Mouse (Mus musculus) embryonic facial prominence, embryonic 13.5 days (tissue): ENCODE measurements around the gene Sypl. TPM values are rescaled to one million over a fixed set of nuclear protein-coding genes. Genes with fewer than 3 reads are reported as not detected.

Experiments used
- ATAC-seq: fragments of 200-750 bp; cut with Nextera tagmentation; 2 replicates; pipeline ENCODE4 v1.8.0; 2017; ENCODE audit warnings: low read depth; ENCODE audit not compliant: insufficient number of reproducible peaks, insufficient read depth, low FRiP score, low TSS enrichment
- H3K27ac ChIP-seq: fragments of 300-500 bp; sonication (generic); 2 replicates; pipeline ENCODE4 v1.5.1; 2015; ENCODE audit warnings: moderate library complexity, mild to moderate bottlenecking, inconsistent platforms
- H3K27me3 ChIP-seq: fragments of 300-500 bp; sonication (generic); 2 replicates; pipeline ENCODE4 v1.6.1; 2015; ENCODE audit warnings: mild to moderate bottlenecking, inconsistent platforms
- H3K36me3 ChIP-seq: fragments of 300-500 bp; sonication (generic); 2 replicates; pipeline ENCODE4 v1.6.1; 2015; ENCODE audit warnings: mild to moderate bottlenecking, inconsistent platforms
- H3K4me1 ChIP-seq: fragments of 300-500 bp; sonication (generic); 2 replicates; pipeline ENCODE4 v1.6.1; 2015; ENCODE audit warnings: inconsistent platforms
- H3K4me2 ChIP-seq: fragments of 300-500 bp; sonication (generic); 2 replicates; pipeline ENCODE4 v1.6.1; 2015; ENCODE audit warnings: moderate library complexity, mild to moderate bottlenecking, inconsistent platforms
- H3K4me3 ChIP-seq: fragments of 300-500 bp; sonication (generic); 2 replicates; pipeline ENCODE4 v1.5.1; 2015; ENCODE audit warnings: mild to moderate bottlenecking, inconsistent platforms
- H3K9ac ChIP-seq: fragments of 300-500 bp; sonication (generic); 2 replicates; pipeline ENCODE4 v1.6.1; 2015; ENCODE audit warnings: mild to moderate bottlenecking, inconsistent platforms
- H3K9me3 ChIP-seq: fragments of 300-500 bp; sonication (generic); 2 replicates; pipeline ENCODE4 v1.6.1; 2016; ENCODE audit warnings: inconsistent platforms
- WGBS: fragments of 180-500 bp; shearing (Covaris S2); methylation state at CpG from one replicate; pipeline ENCODE4 v1.1.7; 2015; ENCODE audit warnings: mixed read lengths; 5-methylcytosine and 5-hydroxymethylcytosine counted together
- polyA plus RNA-seq: library from polyadenylated mRNA; unstranded; fragments of >200 nt; fragmentation: Nextera tagmentation; extraction: Ambion mirVana; gene quantifications from 2 replicates; pipeline ENCODE4 v1.2.1, GENCODE M21; 2015

The Sypl gene
- polyA plus RNA-seq, 1 experiment from 2014 or later, result 78.6 TPM

GRCm38 (mm10) chr12:33008305-33009110, 54.8 kb downstream of the Sypl start:
- peak; percentile 57; the same call in 1 of the 2 replicates for ATAC-seq
- H3K27ac ChIP-seq, result peak overlapping the region; percentile 62
- 25% methylated on average over 7 of the region's 7 CpGs for WGBS

GRCm38 (mm10) chr12:33009206-33009966, 55.7 kb downstream of the Sypl start:
- 37% methylated on average over 6 of the region's 6 CpGs for WGBS
- peak; percentile 57; the same call in 1 of the 2 replicates for ATAC-seq
- H3K27ac ChIP-seq, result peak overlapping the region; percentile 41
- peaks cover 5% of the 10 kb centered on the region for H3K9me3 ChIP-seq
- no peaks in the 10 kb centered on the region for H3K27me3 ChIP-seq
- H3K9ac ChIP-seq, result no peak overlapping the region
- H3K4me2 ChIP-seq, result no peak overlapping the region
- peaks cover 27% of the 10 kb centered on the region for H3K4me1 ChIP-seq
- H3K4me3 ChIP-seq, result no peak overlapping the region
- no peaks in the 10 kb centered on the region for H3K36me3 ChIP-seq

More at GRCm38 (mm10) chr12:33008305-33009110, 54.8 kb downstream of the Sypl start:
- Histone ChIP-seq H3K4me2 (peak overlapping the region; percentile 5; the same call in 1 of the 2 replicates), H3K4me3 (no peak overlapping the region), H3K9me3 (peaks cover 5% of the 10 kb centered on the region), H3K36me3 (no peaks in the 10 kb centered on the region), H3K4me1 (peaks cover 27% of the 10 kb centered on the region), H3K9ac (0 out of 2 replicates have a peak overlapping the region, but pooled peaks have one; percentile 8), H3K27me3 (no peaks in the 10 kb centered on the region)

GRCm38 (mm10) chr12:33010026-33010425, 56.3 kb downstream of the Sypl start:
- H3K36me3 ChIP-seq, result no peaks in the 10 kb centered on the region
- H3K9ac ChIP-seq, result no peak overlapping the region
- no peaks in the 10 kb centered on the region for H3K27me3 ChIP-seq
- ATAC-seq, result no peak
- no peak overlapping the region for H3K4me3 ChIP-seq
- H3K27ac ChIP-seq, result peak overlapping the region; percentile 41
- WGBS, result 40% methylated on average over 3 of the region's 3 CpGs
- peaks cover 27% of the 10 kb centered on the region for H3K4me1 ChIP-seq
- no peak overlapping the region for H3K4me2 ChIP-seq
- peaks cover 5% of the 10 kb centered on the region for H3K9me3 ChIP-seq

GRCm38 (mm10) chr12:33014050-33014796, 60.5 kb downstream of the Sypl start:
- Histone ChIP-seq H3K4me3 (no peak overlapping the region), H3K36me3 (no peaks in the 10 kb centered on the region), H3K27ac (no peak overlapping the region), H3K4me1 (peaks cover 27% of the 10 kb centered on the region), H3K27me3 (no peaks in the 10 kb centered on the region), H3K4me2 (no peak overlapping the region), H3K9ac (no peak overlapping the region), H3K9me3 (peaks cover 5% of the 10 kb centered on the region)
- WGBS, result 66% methylated on average over 7 of the region's 7 CpGs
- no peak for ATAC-seq

- no peak overlapping the region for H3K4me2 ChIP-seq
- no peak overlapping the region for H3K4me3 ChIP-seq
- peaks cover 23% of the 10 kb centered on the region for H3K4me1 ChIP-seq
- no peak overlapping the region for H3K27ac ChIP-seq
- no peak for ATAC-seq
- WGBS, result 91% methylated on average over 1 of the region's 1 CpGs
- H3K9me3 ChIP-seq, result peaks cover 5% of the 10 kb centered on the region
- H3K36me3 ChIP-seq, result no peaks in the 10 kb centered on the region
- no peak overlapping the region for H3K9ac ChIP-seq
- no peaks in the 10 kb centered on the region for H3K27me3 ChIP-seq
Observed at GRCm38 (mm10) chr12:33015103-33015502, 61.4 kb downstream of the Sypl start.

GRCm38 (mm10) chr12:33016824-33017705, 63.4 kb downstream of the Sypl start:
- Histone ChIP-seq H3K4me2 (no peak overlapping the region), H3K9ac (no peak overlapping the region), H3K9me3 (no peaks in the 10 kb centered on the region), H3K36me3 (no peaks in the 10 kb centered on the region), H3K27me3 (no peaks in the 10 kb centered on the region), H3K4me1 (peaks cover 30% of the 10 kb centered on the region), H3K4me3 (no peak overlapping the region), H3K27ac (peak overlapping the region; percentile 44; the same call in 1 of the 2 replicates)
- no peak for ATAC-seq
- WGBS, result 55% methylated on average over 7 of the region's 7 CpGs

GRCm38 (mm10) chr12:33018601-33019000, 64.9 kb downstream of the Sypl start:
- Histone ChIP-seq H3K4me2 (no peak overlapping the region), H3K27ac (no peak overlapping the region), H3K27me3 (no peaks in the 10 kb centered on the region), H3K4me3 (no peak overlapping the region), H3K4me1 (peaks cover 30% of the 10 kb centered on the region), H3K9me3 (no peaks in the 10 kb centered on the region), H3K9ac (no peak overlapping the region), H3K36me3 (no peaks in the 10 kb centered on the region)
- 52% methylated on average over 4 of the region's 4 CpGs for WGBS
- ATAC-seq, result no peak

GRCm38 (mm10) chr12:33020011-33020410, 66.3 kb downstream of the Sypl start:
- 85% methylated on average over 6 of the region's 6 CpGs for WGBS

GRCm38 (mm10) chr12:33021140-33021539, 67.4 kb downstream of the Sypl start:
- 84% methylated on average over 9 of the region's 9 CpGs for WGBS
- Histone ChIP-seq H3K36me3 (no peaks in the 10 kb centered on the region), H3K4me3 (no peak overlapping the region), H3K9me3 (no peaks in the 10 kb centered on the region), H3K9ac (no peak overlapping the region), H3K27me3 (peaks cover 9% of the 10 kb centered on the region; the same call in 1 of the 2 replicates), H3K27ac (no peak overlapping the region), H3K4me1 (peaks cover 37% of the 10 kb centered on the region), H3K4me2 (no peak overlapping the region)
- no peak for ATAC-seq

More at GRCm38 (mm10) chr12:33020011-33020410, 66.3 kb downstream of the Sypl start:
- ATAC-seq, result no peak
- Histone ChIP-seq H3K9me3 (no peaks in the 10 kb centered on the region), H3K4me3 (no peak overlapping the region), H3K27me3 (no peaks in the 10 kb centered on the region), H3K4me2 (no peak overlapping the region), H3K9ac (no peak overlapping the region), H3K4me1 (peaks cover 38% of the 10 kb centered on the region), H3K36me3 (no peaks in the 10 kb centered on the region), H3K27ac (no peak overlapping the region)

- H3K9me3 ChIP-seq, result no peaks in the 10 kb centered on the region
- H3K4me2 ChIP-seq, result no peak overlapping the region
- H3K9ac ChIP-seq, result no peak overlapping the region
- no peaks in the 10 kb centered on the region for H3K36me3 ChIP-seq
- H3K27me3 ChIP-seq, result peaks cover 14% of the 10 kb centered on the region; the same call in 1 of the 2 replicates
- H3K4me3 ChIP-seq, result no peak overlapping the region
- H3K4me1 ChIP-seq, result peaks cover 31% of the 10 kb centered on the region
- H3K27ac ChIP-seq, result no peak overlapping the region
- WGBS, result 96% methylated on average over 4 of the region's 4 CpGs
- ATAC-seq, result no peak
Observed at GRCm38 (mm10) chr12:33021751-33022150, 68.1 kb downstream of the Sypl start.
